Mouse (Mus musculus) telencephalon, adult 2 months (tissue): Measurements from ENCODE around the gene Agap1.
A peak's percentile ranks its signal among the peaks of the same experiment; 100 is the strongest.

Experiments
- DNase-seq: peaks from one replicate; pipeline ENCODE4 v3.0.0-alpha.2; 2011; ENCODE audit warnings: low read depth, low spot score

Gene Agap1

DNA sequence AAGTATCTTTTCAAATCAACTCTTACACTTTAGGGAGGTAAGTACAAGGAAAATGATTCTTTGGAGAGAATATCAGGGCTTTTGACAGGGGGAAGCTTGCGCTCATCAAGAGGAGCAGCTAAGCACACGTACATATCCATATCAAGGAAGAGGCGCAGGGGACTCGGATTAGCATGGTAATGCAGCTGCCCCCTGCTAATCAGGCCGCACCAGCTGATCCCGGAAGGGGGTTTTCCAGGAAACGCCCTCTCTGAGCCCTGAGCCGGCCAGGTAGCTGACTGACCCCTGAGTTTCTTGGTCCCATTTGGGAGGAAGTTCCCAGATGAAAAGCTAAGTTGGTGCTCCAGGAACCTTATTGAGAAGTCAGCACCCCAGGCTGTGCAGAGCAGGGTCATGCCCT lies 301.8 kb downstream of the Agap1 start:
- no peak for DNase-seq

DNA sequence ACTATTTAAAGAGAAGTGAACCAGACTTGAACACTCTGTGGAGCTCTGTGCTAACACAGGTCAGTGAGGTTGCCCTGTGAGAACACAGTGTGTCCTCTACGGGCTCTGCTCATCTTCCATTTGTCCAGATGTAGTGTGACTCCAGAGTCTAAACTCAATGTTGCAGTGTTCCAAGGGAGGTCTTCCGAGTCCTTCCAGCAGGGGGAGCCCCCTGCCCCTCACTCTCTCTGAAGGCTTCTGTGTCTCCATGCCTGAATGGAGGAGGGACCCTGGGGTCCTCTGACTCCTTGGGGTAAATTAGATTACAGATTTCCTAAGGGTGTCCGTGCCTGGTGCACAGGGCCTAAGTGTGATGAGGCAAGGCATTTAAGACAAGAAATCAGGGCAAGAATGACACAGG lies 302.9 kb downstream of the Agap1 start:
- DNase-seq, result no peak

DNA sequence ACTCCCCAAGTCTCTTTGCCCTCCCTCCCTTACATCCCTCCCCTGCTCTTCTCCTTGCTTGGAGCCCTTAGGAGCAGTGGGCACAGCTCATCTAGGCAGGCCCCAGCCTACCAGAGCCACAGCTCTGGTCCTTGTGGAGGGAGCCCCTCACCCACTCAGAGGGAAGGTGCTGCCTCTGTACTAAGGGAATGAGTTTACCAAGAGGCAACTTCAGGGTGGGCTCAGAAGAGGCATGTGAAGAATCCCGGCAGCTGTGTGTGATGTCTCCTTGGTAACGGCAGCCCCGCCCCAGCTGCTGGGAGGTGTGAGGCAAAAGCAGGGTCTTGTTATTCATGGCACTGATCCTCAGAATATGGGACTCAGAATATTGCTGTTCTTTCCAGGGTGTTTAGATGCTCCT lies 309.3 kb downstream of the Agap1 start:
- DNase-seq, result no peak

DNA sequence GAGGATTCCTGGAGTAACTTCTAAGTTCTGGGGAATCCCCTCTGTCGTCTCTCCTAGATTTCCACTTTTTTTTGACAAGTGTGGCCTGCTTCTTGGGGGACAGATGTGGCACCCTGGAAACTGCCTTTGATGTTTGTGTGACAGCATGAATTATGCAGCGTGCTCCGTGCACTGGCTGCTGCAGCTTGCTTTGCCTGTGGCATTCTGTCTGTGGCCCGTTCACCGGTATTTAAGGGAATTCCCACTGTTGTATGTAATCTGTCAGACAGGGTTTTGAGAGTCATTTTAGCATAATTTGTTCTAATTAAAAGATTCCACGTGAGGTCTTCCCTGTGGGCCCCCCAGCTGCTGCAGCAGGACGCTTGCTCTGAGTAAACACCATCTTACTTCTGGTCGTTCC lies 312.3 kb downstream of the Agap1 start:
- no peak for DNase-seq

DNA sequence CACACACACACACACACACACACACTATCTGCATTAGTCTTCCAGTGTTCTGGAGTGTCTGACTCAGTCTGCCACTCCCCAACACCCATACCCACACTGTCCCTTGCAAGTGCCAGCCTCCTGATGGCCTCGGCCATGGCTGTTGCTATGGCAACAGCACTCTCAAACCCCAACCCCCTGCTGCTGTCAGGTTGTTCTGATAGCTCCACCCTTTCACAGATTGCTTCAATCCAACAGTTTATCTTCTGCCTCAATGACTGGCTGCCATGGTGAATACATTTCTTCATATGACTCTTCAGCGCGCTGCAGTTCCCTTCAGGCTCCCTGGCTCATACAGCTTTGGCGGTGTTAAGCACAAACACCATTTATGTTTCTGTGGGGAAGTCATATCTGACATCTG lies 315.0 kb downstream of the Agap1 start:
- DNase-seq, result no peak

DNA sequence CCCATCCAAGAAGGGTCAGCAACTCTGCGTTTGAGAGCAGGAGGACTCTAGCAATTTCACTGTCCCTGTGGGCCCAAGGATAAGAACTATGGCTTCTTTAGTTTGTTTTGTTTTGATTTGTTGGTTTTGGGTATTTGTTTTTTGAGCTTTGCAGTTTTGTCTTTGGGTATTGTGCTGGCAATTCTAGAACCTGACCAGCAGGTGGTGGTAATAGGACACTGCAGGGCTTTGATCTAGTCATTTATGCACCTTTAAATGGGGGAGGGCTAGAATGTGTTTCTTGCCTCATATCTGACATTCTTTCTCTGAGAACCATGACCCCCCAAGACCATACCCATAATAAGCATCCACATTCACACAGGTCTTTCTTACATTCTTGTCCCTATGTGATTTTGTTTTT lies 315.7 kb downstream of the Agap1 start:
- no peak for DNase-seq

DNA sequence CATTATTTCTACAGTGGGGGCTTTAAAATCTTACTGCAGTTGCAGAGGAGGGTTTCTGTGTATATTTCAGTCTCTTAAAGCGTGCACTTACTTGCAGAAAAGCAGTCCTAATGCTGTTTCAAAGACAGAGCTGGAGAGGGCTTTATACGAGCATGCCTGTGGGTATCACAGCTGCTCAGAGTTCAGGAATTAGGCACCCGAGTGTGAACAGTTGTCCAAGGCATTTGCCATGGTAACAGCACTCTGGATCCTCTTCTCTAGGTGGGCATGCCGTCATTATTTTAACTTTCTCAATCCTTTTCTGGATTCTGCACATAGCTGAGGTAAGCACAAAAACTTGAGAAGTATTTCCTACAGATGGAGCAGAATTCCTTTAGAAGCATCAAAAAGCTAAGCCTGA lies 321.1 kb downstream of the Agap1 start:
- DNase-seq, result no peak

DNA sequence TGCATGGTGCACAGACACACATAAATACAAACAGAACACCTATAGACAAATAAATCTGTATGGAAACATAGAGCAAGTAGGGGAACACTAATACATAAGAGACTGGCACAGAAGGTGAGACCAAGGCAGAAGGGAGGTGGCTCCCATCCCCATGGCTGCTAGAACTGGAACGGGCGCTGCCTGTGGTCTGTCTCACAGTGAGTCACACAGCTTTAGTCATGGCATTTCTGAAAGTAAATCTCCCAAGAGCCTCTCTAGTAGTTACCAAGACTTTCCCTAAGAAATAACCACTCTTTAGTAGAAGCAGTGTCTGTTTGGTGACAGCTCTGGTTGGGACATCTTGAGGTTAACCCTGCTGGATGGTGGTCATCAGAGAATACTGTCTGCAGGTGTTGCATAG lies 326.1 kb downstream of the Agap1 start:
- no peak for DNase-seq

DNA sequence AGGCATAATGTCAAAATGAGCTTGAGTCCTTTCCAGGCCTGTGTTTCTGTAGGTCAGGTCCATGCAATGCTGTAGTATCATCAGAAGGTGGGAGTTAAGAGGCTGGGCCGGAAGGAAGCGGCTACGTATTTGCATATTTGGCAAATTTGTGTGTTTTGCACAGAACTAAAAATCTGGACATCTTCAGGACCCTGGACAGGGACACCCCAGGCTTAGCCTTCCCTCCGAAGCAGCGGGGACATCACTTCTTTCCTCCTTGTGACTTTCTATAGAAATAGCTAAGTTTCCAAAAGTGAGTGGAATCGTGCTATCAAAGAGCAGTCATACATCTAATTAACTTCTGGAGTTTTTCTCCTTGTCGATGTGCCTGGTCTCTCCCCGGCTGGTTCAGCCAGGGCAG lies 327.3 kb downstream of the Agap1 start:
- DNase-seq, result no peak

DNA sequence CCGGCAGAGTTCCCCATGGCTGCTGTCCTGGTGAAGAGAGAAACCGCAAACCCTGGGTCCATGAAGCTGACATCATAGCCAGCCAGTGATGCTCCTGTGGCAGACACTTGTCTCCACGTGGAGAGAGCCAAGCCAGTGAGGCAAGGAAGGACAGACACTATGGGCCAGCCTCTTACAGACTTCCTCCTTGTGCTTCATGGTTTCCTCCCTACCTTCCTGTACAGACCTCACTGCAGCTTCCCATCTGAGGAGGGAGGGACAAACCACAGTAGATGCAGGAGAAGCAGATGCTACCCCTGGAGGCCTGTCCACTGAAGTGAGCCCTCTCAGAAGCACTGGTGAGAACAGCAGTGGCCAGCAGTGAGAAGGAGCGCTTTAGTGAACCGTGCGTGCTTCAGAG lies 332.2 kb downstream of the Agap1 start:
- no peak for DNase-seq

DNA sequence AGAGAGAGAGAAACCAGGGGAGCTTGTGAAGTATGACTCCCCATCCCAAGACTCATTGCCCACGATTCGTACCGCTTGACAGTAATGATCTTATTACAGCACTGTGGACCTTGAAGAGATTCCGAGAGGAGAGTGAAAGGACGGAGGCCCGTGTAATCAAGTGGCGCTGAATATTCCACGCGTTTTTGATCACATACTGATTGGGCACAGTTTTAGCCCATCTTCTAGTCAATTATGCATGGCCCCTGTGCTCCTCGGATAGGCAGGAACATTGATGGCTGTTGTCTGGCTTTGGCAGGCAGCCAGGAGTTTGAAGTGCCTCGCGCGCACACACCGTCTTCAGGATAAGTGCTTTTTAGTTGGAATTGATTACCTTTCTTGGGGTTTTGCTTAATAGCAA lies 344.1 kb downstream of the Agap1 start:
- DNase-seq, result no peak

DNA sequence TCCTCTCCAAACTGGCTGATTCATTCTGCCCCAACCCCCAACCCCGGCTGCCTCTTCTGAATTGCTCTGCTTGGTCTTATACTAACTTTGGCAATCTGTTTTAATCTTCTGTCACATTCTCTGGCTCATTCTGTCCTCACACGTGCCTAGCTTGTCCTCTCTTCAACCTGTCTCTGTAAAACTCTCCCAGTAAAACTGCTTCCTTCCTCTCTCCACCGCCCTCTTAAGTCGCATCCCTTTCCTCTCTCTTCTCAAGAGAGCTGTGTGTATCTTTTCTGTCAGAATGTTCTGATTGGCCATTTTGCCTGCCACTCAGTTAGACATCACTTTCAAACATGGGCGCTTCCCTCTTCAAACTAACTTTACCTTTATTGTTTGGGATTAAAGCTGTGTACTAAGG lies 346.9 kb downstream of the Agap1 start:
- DNase-seq, result peak; percentile 44

DNA sequence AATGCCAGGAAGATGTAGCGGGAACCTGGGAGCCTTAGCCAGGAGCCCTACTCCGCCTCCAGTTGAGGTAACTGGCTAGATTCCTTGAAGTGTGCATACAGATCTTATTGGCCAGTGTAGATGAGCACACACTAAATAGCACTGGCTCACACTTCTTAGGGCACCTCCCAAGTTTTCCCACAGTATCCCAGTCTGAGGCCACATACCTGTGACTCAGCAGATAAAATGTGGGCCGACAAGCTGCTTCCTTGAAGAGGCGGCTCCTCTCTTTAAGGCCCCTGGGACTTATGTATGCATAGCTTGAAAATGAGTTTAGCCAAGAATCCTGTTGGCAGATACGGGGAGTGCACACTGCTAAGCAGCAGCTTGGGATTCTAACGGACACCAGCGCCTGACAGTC lies 350.4 kb downstream of the Agap1 start:
- peak; percentile 50 for DNase-seq

DNA sequence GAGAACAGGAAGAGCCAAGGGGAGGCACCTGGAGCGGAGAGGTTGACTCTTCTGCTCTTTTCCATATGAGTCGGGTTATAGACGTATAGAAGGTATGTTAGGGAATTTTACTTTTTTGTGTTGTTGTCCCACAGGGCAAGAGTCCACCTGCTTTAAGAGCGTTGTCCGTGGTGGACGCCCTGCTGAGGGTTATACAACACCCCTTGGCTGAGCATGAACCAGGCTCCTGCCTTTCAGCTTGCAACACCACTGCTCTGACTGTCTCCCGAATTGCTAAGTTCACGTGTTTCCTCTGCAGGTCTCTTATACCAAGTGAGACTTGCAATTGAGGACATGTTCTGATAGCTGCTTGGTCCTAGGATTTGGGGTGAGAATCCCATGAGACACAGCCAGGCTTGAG lies 358.2 kb downstream of the Agap1 start:
- DNase-seq, result no peak

DNA sequence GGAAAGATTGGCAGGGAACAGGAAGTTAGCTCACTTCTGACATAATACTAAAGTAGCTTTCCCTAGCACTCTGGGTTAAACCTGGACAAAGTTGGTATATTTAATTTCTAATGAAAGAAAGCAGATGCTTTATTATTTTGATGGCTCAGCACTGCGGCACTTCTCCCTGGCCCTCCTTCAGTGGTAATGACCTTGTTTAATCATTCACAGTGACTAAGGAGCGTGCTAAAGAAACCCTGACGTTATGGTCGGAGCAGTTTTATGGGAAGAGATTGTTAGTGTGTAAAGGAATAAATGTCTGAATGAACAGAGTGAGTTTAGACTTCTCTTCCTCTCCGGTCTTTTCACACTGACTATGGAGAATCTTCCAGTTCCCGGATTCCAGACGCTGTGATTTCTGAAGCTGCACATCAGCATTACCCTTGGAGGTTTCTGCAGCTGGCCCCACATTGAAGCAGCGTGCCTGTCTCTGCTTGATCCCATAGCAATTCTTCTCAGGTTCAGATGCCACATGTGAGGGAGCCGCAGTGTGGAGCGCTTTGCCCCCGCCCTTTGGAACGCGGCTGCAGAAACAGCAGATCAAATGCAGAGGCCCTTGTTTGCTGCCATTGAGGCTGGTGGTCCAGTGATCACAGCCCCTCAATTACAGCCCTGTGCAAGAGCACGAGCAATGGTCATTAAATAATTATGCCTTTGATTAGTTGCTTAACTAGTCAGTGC lies 362.0 kb downstream of the Agap1 start:
- no peak for DNase-seq

DNA sequence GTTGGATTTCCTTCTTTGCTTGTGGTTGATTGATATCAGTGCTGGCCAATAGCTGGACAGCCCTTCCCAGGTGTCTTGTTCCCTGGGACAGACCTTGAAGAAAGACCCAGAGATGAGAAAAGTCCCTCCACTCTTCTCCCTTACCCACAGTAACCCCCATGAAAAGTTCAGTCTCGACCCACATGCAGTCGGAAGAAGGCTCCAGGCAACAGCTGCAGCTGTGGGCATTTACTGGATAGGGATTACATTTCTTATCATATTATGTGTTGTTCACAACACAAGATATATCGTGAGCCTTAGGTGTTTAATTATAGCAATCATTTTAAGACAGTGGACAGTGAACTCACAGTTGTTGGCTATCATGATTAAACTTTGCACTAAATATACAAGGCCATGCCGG lies 367.2 kb downstream of the Agap1 start:
- DNase-seq, result no peak

DNA sequence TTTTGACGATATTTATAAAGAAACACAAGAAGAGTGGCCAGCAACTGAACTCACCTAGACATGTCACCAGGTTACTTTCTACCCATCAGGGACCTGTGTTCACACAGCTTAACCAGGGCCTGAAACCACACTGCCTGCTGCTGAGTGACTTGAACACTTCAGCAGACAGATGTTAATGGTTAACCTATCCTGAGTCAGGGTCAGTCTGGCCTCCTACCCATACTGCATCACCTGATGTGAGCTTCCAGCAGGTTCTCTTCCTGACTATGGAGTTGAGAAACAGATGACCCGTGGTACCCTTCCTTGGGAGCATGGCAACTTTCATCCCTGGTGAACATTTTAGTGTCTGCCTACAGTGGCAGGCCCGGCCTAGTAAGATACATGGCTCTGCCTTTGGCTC lies 367.8 kb downstream of the Agap1 start:
- no peak for DNase-seq

DNA sequence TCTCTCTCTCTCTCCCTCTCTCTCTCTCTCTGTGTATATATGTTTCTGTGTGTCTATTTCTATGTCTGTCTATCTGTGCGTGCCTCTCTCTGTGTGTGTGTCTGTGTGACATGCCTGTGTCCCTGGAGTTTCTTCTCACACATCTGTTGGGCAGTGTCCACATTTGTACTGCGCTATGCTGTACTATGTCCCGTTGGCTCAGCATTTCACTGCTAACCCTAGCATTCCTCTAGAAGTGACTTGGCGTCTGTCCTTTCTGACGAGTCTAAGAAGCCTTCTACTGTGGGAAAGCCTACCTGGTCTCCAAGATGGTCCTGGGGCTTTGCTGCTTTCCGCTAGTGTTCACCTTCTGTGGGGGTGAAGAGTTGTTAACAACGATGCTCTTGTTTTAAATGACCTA lies 368.4 kb downstream of the Agap1 start:
- no peak for DNase-seq

DNA sequence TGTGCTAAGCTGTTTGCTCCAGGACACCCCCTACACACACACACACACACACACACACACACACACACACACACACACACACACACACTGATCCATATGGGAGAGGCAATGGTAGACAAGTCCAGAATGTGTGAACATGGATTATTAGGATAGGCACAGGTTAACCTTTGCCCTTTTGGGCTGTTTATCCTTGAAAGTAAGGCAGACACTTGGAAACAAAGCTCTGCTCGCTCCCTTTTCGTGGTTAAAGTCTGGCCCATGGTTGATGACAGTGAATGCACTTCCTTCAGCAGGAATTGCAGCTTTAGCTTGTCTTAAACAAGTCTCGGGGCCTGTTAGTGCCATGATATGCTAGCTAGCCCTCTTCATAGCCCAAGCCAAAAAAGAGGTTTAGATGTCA lies 372.4 kb downstream of the Agap1 start:
- no peak for DNase-seq

DNA sequence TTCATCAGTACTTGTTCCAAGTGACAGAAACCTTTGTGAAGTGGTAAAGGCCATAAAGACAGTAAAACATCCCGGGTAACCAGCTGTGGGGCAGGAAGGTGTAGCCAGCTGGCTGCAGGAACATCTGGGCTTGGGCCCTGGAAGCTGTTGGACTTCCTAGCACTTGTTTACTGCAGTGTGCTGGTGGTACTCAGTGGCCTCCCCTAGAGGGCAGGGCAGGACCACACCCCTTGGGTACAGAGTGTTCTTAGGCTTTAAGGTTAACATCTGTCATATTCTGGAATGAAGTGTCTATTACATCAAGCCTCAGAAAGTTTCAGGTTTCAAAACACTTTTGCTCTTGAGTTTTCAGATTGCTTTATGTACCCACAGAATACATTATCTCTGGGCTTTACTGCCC lies 376.5 kb downstream of the Agap1 start:
- DNase-seq, result no peak

DNA sequence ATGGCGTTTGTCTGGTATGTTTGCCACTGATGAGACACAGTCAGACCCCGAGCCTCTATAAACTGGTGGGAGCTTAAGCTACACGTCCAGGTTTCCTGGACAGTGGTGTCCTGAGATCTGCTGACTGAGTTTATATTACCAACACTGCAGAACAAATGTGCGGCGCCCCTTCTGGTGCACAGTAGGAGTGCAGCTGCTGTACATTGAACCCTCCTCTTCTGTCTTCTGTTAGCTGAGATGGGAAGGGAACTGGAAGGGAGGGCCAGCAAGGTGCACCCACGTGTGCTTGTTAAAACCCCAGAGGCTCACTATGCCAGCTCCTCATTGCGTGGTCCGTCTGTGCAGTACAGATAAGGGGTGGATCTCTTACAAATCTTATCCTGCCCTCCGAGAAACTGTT lies 389.5 kb downstream of the Agap1 start:
- no peak for DNase-seq

DNA sequence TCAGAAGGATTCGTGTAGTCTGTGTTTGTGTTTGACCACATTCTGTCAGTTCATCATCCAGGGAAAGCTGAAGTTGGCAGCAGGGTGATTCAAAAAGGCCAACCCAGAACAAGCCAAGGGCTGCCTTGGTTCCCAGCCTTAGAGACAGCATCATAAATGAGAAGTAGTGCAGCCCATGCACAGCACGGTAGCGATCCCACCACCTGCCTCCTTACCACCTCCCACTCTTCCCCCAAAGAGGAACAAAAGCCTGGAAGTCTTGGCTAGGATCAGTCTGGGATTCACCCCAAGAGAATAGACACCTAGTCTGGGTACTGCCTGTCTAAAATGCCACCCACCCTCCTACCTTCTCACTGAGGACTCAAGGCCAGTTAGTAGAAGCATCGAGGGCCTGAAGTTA lies 390.9 kb downstream of the Agap1 start:
- DNase-seq, result peak; percentile 45

DNA sequence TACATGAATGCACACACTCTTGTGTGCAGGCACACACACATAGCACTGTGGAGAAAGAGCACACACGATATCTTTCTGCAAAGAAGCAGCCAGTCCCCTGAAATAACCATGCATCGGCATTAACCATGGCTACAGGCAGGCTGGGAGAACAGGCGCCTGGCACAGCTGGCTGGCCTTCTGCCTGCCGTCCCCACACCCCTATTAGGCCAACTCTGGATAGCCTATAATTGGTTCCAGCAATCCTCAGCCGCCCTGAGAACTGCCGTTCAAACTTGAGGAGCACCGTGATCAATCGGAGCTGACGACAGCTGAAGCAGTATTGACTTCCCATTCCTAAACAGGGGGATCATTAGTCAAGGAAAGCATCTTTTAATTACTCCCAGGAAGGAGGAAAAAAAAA lies 391.5 kb downstream of the Agap1 start:
- no peak for DNase-seq

DNA sequence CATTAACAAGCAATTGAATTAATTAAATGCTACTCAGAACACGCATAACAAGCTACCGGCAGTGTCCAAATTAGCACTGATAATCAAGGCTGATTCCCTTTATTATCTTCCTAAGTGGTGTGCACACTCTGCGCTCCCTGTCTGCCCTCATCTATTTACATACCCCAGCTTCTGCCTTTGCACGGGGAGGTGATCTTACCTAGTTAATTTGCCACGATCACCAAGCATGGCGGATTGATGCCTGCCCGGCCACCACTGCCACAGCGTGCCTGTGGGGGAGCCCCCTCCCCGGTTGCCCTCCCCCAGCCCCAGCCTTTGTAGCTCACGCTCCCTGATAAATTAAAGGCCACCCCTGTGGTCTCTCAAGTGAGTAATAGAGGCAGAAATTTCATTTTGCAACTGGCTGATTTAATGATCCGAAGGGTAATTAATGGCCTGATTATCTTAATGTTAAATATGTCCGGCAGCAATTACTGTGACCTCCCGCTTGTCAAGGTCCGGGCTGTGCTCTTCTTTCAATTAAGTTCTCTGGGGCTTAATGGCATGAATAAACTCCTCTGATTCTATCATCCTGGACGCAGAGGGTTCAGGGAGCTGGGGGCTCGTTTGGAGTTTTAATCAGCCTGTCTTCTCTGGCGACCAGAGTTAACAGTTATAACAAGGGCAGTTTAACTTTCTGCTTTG lies 393.9 kb downstream of the Agap1 start:
- DNase-seq, result no peak
